Mouse (Mus musculus) c-Kit-positive CD71-positive TER-119-positive erythroid progenitor cells, embryonic 14.5 days (primary cell): ENCODE measurements around the gene She.
"Not testable (repeated sequence)": the region's sequence is repeated elsewhere in the genome, so short reads cannot be mapped to it uniquely, and the experiment has no call there.

Experiments
- DNase-seq: peaks from one replicate; pipeline ENCODE4 v3.0.0-alpha.2; 2013; ENCODE audit warnings: low spot score

She gene

DNA sequence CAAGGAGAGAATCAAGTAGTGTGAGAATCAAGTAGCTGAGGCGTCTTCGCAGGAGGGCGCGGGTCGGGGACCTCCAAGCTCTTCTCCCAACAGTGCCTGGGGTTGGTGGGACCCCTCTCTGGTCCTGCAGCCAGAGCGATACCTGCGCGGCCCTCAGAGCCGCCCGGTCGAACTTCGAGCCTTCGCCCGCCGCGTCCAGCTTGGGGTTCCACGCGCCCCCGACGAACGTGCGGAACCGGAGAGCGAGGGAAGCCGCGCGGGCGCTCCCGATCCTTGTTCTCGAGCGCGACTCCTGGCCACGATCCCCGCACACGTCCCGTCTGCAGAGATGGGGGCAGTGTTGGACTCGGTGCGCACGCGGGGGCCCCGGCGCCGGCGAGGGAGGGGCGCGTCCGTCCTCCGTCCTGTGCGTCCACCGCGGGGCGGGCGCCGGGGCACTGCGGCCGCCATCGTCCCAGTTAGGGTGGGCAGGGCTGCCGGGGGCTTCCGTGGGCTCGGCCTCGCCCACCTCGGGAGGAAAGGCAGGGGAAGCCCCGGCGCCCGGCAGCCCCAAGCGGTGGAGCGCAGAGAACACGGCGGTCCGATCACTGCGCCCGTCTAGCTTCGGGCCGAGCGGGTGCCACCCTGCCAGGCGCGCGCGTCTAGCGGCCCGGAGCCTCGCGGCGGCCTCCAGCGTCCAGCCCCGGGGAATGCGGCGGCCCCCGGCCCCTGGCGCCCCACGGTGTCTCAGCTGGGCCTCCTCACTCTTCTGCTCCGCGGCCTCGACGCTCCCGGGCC is at the start of gene She:
Gene She (plus strand): TSS at position 556 of the 777 bp plus-strand sequence.
- no peak for DNase-seq

DNA sequence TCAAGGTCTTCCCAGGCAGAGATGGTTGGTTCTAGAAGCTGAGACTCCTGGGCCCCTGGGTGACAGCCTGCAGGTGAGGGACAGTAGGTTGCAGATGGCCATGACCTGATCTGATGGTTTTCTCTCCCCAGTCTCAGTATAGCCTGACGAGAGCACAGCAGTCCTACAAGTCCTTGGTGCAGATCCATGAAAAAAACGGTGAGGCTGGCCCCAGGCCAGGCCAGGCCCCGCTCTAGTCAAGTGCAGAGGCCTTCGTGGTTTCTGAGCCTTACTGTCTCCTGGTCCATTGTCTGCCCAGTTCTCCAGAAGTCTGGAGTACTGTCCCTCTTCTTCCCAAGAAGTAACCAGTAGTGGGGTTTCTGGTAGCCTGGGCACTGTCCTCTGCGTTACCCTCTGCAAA is 49.5 kb upstream of the She start:
- DNase-seq: no peak

DNA sequence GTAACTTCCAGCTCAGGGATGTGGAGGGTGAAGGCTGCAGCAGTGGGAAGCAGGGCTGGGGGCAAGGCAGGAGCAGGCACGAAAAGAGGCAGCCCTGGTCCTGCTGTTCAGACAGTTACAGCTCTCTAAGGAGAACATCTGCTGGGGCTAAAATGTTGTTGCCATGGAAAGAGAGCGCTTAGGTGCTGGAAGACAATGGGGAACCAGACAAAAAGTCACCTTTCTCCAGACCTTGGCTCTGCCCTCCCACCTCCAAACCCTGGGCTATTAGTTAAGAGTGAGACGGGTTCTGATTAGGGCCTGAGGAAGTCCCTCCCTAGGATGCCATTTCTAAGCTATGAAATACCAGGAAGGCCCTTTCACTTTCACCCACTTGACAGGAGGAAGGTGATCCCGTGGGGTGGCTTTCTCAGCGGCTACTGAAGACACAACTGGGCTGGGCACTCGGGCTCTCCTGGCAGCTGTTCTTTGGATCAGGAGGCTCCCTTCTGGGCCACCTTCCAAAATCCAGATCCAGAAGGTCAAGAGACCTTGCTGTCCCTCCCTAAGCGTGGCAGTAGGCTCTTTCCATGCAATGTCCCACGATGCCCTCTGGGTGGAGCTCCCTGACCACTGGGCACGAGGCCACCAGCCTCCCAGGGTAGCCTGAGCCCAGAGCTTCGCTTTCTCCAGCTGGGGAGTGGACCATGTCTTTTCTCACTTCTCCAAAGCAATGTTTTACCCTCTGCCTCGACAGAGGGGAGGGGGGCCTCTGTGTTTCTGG is 46.0 kb upstream of the She start:
- DNase-seq: peak; percentile 21

DNA sequence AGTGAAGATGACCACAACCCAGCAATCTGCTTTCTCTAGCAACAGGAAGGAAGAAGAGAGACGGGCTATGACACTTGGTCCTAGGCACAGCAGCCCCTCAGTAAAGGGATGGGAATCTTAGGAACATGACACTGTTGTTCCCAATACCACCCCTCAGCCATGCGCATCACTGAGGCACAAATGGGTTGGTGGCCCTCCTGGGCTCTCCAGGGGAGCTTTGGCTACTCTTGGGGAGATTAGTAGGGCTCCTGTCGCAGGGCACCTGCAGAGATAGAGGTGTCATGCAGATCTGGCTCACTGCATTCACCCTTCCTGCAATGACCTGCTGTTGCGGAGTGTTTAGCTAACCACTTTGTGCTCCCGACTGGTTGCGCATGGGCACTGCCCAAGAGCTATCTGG is 44.9 kb upstream of the She start:
- no peak for DNase-seq

DNA sequence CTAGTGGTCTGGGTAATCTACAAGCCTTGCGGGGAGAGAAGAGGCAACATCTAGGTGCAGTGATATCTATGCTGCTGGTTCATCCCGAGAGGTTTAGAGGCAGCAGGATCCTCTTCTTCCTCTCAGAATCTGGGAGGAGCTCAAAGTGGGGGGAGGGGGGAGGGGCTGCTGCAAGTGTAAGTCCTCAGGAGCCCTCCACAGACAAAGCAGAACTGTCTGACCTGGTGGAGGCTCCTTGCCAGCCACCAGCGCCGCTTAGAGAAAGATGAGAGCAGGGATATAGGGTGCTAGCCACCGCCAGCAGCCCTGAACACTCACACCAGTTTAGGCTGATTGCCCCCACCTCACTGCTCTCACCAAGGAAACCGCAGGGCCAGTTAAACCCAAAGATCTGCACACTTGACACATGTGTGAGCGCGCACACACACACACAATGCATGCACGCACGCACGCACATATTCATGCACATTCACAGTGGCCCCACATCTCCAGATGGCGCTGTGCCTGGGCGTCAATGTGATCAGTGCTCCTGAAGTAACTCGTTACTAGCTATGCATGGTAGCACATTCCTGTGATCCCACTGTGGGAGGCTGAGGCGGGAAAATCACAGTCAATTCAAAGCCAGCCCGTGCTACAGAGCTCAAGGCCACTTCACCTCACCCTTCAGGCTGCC is 42.4 kb upstream of the She start:
- no peak for DNase-seq

DNA sequence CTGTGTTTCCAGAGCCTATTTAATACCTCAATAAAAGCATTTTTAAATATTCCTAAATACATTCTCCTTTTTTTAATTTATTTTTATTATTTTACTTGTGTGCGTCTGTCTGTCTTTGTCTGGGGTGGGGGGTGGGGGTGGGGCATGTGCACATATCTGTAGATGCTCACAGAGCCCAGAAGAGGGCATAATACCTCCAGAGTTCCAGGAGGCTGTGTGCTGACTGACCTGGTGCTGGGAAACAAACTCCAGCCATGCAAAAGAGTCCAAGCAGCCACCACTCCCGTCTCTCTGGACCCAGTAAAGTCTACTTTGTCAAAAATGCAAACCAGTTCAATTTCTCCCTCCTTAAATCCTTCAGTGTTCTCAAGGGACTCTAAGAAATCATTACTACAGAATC is 36.6 kb upstream of the She start:
- DNase-seq: no peak

DNA sequence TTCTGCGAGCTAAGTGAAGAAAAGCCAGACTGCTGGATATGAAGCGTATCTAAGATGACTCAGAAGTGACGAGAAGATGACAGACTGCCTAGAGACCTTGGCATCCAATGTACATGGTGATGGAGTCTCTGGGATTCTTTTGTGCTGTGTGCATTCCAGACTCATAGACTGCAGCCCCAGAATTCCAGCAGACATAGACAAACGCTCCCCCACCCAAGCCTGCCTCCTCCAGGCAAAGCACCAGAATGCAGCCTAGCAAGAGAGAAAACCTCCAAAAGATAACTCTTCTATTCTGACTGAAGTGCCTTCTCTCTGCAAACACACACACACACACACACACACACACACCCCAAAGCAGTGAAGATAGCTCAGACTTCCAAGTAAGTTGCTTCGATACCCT is 35.4 kb upstream of the She start:
- DNase-seq: no peak

DNA sequence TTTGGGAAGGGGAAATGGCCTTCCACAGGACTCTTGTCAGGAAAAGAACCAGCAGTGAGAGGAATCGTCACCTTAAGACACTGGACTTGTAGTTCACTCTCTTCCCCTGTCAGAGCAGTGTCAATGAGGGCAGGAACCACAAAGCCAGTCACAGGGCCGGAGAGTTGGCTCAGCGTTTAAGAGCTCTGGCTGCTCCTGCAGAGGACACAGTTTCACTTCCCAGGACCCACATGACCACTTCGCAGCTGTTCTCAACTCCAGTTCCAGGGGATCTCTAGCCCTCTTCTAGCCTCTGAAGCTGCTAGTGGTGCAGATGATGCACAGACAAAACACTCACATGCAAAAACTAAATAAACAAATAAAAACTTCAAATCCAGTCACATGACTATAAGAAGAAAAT is 34.8 kb upstream of the She start:
- no peak for DNase-seq

DNA sequence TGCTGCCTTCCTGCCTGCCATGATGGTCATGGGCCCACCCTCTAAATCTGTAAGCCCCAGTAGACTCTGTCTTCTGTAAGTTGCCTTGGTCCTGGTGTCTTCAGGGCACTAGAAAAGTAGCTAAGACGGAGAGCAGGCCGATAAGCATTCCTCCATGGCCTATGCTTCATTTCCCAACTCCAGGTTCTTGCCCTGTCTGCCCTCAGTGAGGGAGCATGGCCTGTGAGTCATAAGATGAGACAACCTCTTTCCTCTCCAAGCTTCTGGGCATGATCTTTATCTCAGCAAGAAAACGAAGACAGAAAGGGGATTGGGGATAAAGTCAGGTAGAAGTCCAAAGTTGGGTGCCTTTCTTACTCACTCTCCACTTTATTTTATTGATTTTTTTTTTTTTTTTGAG is 32.7 kb upstream of the She start:
- DNase-seq: no peak

DNA sequence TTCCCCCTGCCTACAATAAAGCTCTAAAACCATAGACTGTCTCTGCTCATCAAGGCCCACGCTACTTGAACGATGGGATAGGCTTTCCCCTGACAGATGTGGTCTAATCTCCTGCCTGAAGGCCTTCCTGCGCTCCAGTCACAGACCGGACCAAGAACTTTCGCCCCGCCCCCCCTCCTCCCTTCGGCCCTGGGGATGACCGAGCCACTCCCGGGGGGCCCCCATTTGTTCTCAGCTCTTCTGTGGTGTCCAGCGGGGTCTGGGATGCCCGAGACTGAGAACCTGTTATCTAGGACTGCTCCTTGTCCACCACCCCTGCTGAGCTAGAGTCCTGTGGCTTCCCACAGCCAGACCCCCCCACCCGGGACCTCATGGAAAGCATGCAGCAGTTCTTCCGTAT is 31.7 kb upstream of the She start:
- no peak for DNase-seq

DNA sequence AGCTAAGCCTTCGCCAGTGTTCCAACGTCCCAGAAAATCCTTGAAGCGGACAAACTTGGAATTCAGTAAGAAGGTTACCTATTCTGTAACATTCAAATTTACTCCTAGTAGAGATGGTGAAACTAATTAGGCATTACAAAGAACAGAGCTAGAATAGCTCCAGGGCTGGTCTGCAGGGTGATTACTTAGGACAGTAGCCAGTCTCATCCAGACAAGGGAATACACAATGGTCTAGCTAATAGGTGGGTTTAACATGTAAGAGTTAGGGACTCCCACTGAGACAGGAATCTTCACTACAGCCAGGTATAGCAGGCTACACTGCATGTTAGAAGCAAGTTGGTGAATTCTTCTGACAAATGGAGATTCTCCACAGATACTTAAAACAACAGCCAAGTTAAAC is 31.1 kb upstream of the She start:
- not testable (repeated sequence) for DNase-seq

DNA sequence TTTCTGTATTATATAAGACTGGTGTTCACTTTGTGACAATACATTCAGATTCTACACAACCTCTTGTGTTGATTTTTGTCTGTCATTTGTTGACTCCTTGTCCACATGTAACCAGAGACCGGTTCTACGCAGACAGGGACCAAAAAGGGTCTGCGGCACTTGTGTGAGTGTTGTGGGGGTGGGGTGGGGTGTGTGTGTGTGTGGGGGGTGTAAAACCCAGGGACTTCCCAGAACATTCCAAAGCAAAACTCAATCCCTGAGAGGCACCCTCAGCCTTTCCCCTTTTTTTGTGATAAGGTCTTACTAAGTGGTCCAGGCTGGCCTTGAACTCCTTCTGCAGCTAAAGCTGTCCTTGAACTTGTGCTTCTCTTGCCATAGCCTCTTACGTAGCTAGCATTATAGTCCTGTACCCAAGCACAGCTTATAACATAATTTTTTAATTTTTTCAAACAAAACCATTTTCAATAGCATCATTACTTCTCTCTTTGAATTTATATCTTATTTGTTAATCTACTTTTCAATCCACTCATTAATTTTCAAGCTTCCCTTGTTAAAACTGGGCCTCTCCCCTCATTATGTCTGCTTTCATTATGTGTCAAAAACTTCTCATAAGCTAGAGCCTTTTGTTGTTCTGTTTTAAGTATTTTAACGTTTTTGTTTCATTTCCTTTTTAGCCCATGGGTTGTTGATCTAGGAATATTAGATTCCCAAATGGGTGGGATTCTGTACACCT is 30.2 kb upstream of the She start:
- no peak for DNase-seq

DNA sequence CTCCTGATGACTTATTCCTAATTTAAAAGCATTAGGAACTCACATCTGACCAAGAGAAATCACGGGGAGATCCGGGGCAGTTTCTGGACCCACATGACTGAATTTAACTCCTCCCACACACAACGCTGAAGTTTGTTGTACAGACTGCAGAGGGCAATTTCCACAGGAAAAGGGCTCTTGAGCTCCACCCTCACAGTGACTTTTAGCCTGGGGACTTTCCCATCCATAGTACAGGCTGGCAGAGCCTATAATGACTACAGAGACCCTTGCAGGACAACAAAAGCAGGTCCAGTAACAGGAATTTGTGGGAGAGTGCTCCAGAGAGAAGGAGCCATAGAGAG is 29.7 kb upstream of the She start:
- DNase-seq: no peak

DNA sequence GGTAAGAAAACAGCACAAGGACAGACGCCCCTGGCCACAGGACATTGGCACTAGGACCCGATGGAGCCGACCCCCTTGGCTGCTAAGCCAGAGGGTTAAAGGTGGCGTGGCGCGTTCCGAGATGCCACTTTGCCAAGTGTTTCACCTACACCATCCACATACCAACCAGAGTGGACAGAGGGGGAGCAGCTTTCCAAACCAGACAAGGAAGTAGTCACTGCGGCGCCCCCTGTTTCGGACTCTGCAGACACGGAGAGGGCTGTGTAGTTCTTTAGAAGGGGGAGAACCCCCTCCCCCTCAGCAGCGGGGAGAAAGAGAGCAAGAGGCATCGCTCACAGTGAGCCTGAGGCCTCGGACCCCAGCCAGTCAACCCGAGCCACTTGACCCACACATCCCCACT is 28.3 kb upstream of the She start:
- no peak for DNase-seq

DNA sequence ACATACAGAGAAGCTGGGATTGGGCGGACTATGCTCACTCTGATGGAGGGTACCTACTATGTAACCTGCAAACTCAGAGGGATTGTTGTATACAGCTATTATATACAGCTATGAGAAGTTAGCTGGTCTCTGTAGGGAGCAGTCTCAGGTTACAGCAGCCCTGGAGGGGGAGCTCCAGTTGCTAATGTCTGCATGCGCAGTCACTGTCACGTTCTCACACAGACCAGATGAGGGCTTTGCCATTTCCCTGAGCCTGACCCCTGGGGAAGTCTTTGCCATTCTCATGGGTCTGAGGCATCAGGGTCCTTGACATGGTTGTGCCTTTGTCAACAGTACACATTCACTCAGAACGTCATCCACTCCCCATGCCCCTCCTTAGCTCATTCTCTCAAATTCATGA is 26.0 kb upstream of the She start:
- DNase-seq: no peak

DNA sequence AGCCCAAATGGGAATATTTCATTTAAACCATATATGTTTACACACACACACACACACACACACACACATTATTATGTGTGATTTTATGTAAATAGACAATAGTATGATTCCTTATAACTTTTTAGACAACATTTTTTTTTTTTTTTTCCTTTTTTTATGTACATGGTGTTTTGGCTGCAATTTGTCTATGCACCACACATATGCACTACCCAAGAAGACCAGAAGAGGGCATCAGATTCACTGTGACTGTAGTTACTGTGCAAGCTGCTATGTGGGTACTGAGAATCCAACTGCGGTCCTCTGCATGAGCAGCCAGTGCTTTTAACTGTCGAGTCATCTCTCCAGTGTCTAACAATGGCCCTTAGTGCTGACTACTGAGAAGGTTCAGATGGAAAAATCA is 24.4 kb upstream of the She start:
- DNase-seq: peak; percentile 37

DNA sequence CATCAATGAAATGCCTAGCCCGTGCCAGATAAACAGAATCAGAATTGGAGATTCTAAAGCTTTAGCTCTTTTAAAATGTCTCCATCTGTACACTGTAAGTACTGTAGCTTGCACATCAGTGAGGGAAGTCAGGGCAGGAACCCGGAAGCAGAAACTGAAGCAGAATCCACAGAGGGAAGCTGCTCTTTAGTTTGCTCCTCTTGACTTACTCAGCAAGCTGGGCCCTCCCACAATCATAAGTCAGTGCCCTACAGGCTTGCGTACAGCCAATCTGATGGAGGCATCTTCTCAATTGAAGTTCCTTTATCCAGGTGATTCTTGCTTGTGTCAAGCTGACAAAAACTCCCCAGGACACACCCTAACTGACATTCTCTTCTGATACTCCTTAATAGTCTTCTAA is 24.0 kb upstream of the She start:
- DNase-seq: no peak

DNA sequence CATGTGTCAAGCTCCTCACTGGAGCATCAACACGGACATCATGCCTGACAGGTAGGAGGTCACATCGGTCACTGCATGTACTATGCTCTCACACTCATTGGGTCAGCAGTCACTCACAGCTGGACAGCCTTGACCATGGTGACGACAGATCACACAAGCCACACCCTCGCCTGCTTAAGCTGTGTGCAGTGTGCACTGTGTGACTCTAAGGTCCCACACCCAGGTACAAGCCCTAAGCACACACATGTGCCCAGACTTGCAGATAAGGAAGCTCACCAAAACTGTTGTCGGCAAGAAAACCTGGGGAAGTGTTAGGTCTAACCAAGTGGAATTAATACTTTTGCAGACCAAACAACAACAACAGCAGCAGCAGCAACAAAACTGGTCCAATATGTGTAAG is 23.3 kb upstream of the She start:
- DNase-seq: peak; percentile 57

DNA sequence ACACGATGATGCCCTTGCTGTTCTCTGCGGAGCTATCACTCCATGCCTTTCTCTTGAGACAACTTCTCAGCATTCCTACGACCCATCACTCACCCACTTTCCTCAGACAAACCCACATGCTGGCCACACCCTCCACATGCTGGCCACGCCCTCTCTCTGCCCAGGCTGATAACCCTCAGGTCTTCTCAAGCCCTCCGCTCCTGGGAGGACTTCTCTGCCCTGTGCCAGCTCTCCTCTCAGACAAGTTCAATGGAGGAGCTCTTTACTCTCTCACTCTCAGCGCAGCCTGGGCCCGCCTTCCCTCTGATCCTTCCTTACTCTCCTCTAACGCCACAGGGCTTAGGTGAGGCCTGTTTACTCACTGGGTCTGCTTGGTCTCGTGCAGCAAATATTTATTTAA is 22.5 kb upstream of the She start:
- peak; percentile 84 for DNase-seq

DNA sequence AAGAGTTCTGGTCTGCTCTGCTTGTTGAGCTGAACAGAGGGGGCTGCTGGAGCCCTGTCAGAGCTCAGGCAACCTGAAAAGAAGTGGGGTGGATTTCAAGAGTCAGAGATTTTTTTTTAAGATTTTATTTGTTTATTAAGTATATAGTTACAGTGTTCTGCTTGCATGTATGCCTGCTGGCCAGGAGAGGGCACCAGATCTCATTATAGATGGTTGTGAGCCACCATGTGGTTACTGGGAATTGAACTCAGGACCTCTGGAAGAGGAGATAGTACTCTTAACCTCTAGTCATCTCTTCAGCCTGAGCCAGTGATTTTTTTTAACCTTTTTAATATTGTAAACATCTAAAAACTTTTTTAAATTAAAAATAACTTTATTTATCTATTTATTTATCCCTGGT is 20.3 kb upstream of the She start:
- DNase-seq: no peak

DNA sequence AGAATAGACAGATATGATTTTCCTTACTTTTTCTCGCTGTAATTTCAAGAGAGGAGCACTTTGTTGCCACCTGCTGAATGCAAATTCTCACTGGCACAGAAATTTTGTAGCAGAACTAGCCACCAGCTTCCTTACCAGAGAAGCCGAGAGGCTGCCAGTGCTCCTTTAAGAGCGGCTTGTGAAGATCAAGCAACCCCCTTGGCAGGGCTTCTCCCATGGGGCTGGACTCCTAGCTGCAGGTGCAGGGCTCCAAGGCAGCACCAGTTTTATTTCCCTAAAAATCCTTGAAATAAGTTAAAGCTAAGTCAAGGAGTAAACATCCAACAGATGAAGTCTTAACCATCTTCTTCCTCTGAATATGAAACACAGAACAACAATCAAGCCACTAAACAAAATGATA is 19.0 kb upstream of the She start:
- no peak for DNase-seq

DNA sequence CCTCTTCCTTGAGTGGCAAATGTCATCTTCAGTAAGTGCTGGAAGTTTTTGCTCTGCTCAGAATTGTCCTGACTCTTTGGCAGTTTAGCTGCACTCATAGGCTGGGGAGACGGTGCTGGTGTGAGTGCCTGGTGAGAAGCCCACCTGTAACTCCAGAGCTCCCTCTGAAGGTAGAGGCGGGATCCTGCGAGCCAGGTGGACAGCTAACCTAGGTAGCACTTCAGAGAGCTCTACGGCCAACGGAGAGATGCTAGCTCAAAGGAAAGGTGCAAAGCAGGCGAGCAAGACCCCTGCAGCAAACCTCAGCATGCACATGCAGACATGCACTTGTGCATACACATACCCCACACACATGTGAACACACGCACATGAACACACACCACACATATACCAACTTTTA is 17.1 kb upstream of the She start:
- DNase-seq: no peak

DNA sequence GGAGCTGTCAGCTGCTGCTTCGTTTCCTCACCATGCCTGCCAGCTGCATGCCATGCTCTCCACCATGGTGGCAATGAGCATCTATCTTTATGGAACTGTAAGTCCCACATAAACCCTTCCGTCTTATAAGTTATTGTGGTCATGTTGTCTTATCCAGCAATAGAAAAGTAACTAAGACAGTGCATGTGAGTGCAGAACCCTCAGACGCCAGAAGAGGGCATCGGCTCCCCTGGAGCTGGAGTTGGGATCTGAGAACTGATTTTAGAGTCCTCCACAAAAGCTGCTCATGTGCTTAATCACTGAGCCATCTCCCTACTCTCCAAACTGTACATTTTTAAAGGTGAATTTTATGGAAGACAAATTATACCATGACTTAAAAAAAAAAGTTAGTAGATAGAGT is 14.1 kb upstream of the She start:
- peak; percentile 40 for DNase-seq
